Mouse (Mus musculus) cerebellum, adult (tissue): ENCODE data around the gene Olfr536.
"Not testable (repeated sequence)": the region's sequence is repeated elsewhere in the genome, so short reads cannot be mapped to it uniquely, and the experiment has no call there.

Experiments used
- ATAC-seq: cut with Nextera tagmentation; 2 replicates; pipeline ENCODE4 v1.9.2; 2017; ENCODE audit warnings: mild to moderate bottlenecking, moderate library complexity, mixed read lengths; ENCODE audit not compliant: insufficient number of reproducible peaks, low FRiP score, low TSS enrichment

The Olfr536 gene

DNA sequence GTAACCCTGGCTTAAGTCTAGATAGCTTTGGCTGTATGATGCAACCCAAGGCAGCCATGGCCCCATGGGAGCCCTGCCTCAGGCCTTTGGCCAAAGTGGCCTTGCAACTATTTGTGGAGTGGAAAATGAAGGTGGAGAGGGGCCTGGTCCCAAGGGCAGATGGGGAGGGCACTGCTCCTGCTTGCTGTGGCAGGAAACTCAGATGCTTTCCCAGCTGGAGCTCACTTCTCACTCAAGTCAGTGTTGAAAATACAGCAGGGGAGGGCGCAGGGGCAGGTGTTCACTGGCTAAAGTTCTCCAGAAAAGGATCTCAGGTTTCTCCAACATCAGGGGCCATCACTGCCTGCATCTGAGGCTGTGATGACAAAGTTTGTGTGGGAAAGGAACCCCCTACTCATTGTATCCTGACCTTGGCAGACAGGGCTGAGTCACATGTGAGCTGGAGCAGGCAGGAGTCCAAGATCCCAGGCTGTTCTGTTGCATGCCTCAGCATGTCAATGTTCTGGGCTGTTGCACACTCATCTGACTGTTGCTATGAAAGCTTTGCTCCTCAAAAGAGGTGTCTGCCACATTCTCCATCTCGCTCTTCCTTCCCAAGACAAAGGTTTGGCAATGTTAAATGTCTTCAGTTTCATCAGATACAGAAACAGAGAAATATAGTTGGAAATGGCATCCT lies at the start of gene Olfr536:
TSS of gene Olfr536 (minus strand) at position 51 of the 676 bp plus-strand sequence.
- not testable (repeated sequence) for ATAC-seq

DNA sequence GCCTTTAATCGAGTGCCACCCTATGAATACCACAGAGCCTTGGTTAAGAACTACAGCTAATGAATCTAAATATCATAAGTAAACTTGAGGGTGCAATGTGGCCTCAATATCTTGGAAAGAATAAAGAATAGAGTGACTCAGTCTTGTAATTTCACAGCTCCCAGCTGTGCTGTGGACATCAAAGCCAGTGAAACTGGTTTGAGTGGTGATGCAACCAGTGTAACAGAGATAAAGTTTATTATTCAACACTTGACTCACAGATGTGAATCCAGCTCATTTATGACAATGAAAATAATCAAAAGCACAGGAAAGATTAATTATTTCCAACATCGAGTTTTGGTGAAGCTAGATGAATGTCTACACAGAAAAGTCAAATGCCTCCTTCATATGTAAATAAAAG lies 32.5 kb upstream of the Olfr536 start:
- ATAC-seq: no peak

DNA sequence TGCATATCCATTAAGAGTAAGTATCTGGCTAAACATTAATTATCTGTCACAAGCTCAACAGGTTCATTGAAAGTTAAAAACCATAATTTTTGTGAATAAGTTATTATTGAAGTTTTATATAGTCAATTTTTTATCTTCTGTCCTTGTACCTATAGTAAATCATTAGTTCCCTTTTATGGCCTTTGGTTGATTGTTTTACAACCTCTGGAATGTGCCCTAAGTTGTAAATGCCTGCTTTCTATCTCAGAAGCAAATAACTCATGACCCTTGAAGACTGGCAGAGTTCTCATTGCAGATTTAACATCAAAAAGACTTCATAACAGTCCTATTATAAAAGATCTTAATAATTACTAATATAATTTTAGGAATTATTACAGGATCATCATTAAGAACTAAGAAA lies 12.5 kb downstream of the Olfr536 start:
- ATAC-seq: no peak

DNA sequence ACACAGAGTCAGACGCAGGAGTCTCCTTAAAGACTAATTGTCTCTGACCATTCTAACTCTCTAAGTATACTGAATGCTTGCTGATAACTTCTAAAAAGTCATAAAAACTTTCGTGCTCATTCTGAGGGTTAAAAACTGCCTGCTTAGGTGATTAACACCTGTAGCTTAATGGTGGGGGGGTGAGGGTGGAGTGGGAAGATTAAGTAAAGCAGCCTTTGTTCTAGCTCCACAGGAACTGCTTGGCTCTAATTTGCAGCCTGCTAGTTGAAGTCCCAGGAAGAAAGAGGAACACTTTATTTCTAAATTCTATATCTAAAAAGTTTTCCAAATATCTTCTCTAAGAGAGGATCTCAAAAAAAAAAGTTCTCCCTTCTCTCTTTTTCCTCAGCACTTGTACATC lies 13.0 kb downstream of the Olfr536 start:
- no peak for ATAC-seq

DNA sequence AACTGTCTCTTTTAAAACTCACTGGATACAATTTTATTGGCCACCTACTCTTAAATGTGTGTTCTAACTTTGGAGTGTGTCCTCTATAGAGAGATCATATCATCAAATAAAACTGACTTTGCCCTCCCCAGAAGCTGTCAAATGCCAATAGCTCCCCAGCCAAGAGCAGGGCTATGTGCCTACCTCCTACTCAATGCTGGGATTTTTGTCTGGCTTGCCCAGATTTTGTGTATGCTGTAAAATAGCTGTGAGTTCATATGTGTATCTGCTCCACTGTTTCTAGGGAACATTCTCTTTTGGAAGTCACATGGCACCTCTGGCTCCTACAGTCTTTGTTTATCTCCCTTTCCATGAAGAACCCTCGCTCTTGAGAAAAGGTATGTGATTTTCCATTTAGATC lies 18.2 kb downstream of the Olfr536 start:
- ATAC-seq: no peak

DNA sequence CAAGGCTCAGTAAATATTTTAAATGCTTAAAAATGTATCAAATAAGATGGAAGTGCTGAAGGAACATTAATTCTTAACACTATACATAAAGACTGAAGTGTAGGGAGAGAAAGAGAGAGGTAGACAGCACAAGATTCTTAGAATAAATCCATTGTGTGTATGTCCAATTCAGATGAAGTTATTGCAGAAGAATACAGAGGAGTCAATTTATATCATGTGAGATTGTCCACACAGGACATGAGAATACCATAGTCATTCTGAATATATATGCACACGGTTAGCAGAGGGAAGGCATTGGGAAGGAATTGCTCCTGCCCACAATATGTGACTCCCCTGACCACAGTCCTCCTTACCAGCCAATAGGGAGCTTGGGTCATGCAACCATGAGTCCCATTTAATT lies 23.3 kb downstream of the Olfr536 start, which contains the start of gene Olfr535:
TSS of gene Olfr535 (plus strand) at position 301 of the 400 bp plus-strand sequence.
- ATAC-seq: no peak

DNA sequence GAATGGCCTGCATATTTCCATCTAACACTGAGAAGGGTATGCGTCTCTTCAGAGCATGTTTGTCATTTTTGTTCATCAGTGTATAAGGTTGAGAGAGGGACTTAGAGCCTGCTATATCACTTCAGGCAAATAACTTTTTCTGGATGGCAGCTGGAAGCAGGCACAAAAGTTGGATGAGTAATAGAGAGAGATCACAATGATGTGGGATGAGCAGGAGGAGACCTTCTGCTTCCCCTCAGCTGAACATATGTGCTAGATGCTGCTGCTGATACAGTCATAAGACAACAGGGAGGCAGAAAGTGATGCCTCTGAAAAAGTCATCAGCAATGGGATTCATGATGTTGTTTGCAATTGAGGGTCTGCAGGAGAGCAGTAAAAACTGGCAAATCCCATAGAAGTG lies 28.5 kb downstream of the Olfr536 start:
- no peak for ATAC-seq

DNA sequence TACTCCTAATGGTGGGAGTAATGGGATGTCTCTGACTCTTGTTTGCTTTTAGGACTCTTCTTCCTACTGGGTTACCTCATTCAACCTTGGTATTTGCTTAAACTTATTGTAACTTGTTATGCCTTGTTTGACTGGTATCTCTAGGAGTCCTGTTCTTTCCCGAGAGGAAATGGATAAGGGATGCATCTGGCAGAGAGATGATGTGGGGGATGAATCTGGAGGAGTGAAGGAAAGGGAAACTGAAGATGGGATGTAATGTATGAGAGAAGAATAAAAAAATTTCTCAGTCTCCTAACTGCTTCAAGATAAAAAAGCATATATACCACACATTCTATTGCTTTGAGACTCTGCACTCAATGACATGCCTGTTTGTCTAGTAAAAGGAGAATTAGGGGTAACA lies 29.3 kb downstream of the Olfr536 start:
- no peak for ATAC-seq

DNA sequence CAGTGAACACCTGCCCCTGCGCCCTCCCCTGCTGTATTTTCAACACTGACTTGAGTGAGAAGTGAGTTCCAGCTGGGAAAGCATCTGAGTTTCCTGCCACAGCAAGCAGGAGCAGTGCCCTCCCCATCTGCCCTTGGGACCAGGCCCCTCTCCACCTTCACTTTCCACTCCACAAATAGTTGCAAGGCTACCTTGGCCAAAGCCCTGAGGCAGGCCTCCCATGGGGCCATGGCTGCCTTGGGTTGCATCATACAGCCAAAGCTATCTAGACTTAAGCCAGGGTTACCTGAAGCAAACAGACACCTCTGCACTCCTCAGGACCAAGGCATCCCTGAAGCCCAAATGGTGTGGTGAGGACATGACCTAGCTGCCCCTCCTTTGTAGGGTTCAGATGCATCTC lies 44.1 kb downstream of the Olfr536 start, which contains the start of gene Olfr533:
TSS of gene Olfr533 (plus strand) at position 301 of the 400 bp plus-strand sequence.
- not testable (repeated sequence) for ATAC-seq
